Mouse (Mus musculus) CH12.LX (cell line): ENCODE measurements around the gene Tgfa. TPM values are rescaled to one million over a fixed set of nuclear protein-coding genes. Genes with fewer than 3 reads are reported as not detected.

ENCODE experiments used
- DNase-seq: peaks from one replicate; pipeline ENCODE4 v3.0.0-alpha.2; 2013; ENCODE audit errors: extremely low read depth
- H3K27ac ChIP-seq: 2 replicates; pipeline ENCODE4 v1.5.1; 2012; ENCODE audit warnings: low read depth, mild to moderate bottlenecking, control low read depth, moderate library complexity; ENCODE audit not compliant: insufficient read depth
- H3K27me3 ChIP-seq: replicated peaks from 2 replicates; pipeline ENCODE3; 2012; ENCODE audit warnings: inconsistent platforms
- H3K36me3 ChIP-seq, 2 experiments: replicated peaks in 1 of 2; 2 replicates each; pipeline versions ENCODE3 to v1.6.1; 2012; ENCODE audit warnings: inconsistent platforms in 1 of 2, low read length in 1 of 2, mild to moderate bottlenecking in 1 of 2, mixed read lengths in 1 of 2, moderate library complexity in 1 of 2; ENCODE audit not compliant: control insufficient read depth in 1 of 2, insufficient read depth in 1 of 2
- H3K4me1 ChIP-seq, 2 experiments: 2 replicates each; pipeline ENCODE4 v1.6.1; 2012; ENCODE audit warnings: inconsistent platforms in 1 of 2, moderate library complexity in 1 of 2; ENCODE audit not compliant: insufficient read depth in 2 of 2, control insufficient read depth in 1 of 2
- H3K4me2 ChIP-seq: 2 replicates; pipeline ENCODE4 v1.6.1; 2012; ENCODE audit warnings: low read depth, mild to moderate bottlenecking, control low read depth; ENCODE audit not compliant: poor library complexity, insufficient read depth, severe bottlenecking
- H3K4me3 ChIP-seq, 3 experiments: fragments of 150-350 bp in 1 of 3; sonication (generic) in 1 of 3; replicated peaks in 1 of 3; 2 replicates each; pipeline versions ENCODE3 to v1.5.1; 2011 to 2012; ENCODE audit warnings: low read depth in 2 of 3, low read length in 2 of 3, mild to moderate bottlenecking in 2 of 3, moderate library complexity in 2 of 3, control low read depth in 1 of 3, improper control_type of control experiment in 1 of 3, inconsistent platforms in 1 of 3, mixed read lengths in 1 of 3; ENCODE audit not compliant: poor library complexity in 1 of 3
- H3K79me2 ChIP-seq: replicated peaks from 2 replicates; pipeline ENCODE4 v1.6.1; 2012; ENCODE audit warnings: mild to moderate bottlenecking, moderate library complexity; ENCODE audit not compliant: control insufficient read depth, poor library complexity, insufficient read depth, severe bottlenecking; ENCODE audit errors: extremely low read depth
- H3K9ac ChIP-seq: 2 replicates; pipeline ENCODE4 v1.6.1; 2012; ENCODE audit warnings: low read depth, mild to moderate bottlenecking, control low read depth, moderate library complexity; ENCODE audit not compliant: insufficient read depth
- H3K9me3 ChIP-seq: replicated peaks from 2 replicates; pipeline ENCODE3; 2012; ENCODE audit warnings: low read length, inconsistent platforms, mixed read lengths
- CHD1 ChIP-seq: IDR thresholded peaks from 2 replicates; pipeline ENCODE4 v1.6.1; 2012; ENCODE audit warnings: low read depth, low read length, improper control_type of control experiment, inconsistent platforms
- CHD2 ChIP-seq: IDR thresholded peaks from 2 replicates; pipeline ENCODE4 v1.6.1; 2011; ENCODE audit warnings: low read length, improper control_type of control experiment
- CTCF ChIP-seq, 2 experiments: IDR thresholded peaks in 1 of 2; conservative IDR thresholded peaks in 1 of 2; 2 replicates each; pipeline ENCODE4 v1.5.1; 2011 to 2012; ENCODE audit warnings: low read depth in 2 of 2, low read length in 2 of 2, improper control_type of control experiment in 1 of 2, inconsistent platforms in 1 of 2, mild to moderate bottlenecking in 1 of 2, moderate library complexity in 1 of 2
- EP300 ChIP-seq: IDR thresholded peaks from 2 replicates; pipeline ENCODE4 v1.6.1; 2011; ENCODE audit warnings: low read length, improper control_type of control experiment
- ETS1 ChIP-seq: conservative IDR thresholded peaks from 2 replicates; pipeline ENCODE4 v1.6.1; 2012; ENCODE audit warnings: low read depth, mild to moderate bottlenecking, inconsistent platforms, low read length, improper control_type of control experiment, moderate library complexity
- JUND ChIP-seq: conservative IDR thresholded peaks from 2 replicates; pipeline ENCODE4 v1.6.1; 2011; ENCODE audit warnings: low read depth, low read length, improper control_type of control experiment
- MAFK ChIP-seq: IDR thresholded peaks from 2 replicates; pipeline ENCODE4 v1.6.1; 2011; ENCODE audit warnings: low read length, improper control_type of control experiment; ENCODE audit not compliant: insufficient replicate concordance
- MEF2A ChIP-seq: IDR thresholded peaks from 2 replicates; pipeline ENCODE4 v1.6.1; 2014; ENCODE audit warnings: low read depth, mild to moderate bottlenecking, inconsistent platforms, low read length, improper control_type of control experiment, borderline replicate concordance
- NRF1 ChIP-seq: IDR thresholded peaks from 2 replicates; pipeline ENCODE4 v1.6.1; 2014; ENCODE audit warnings: low read depth, mild to moderate bottlenecking, inconsistent platforms, low read length, improper control_type of control experiment, moderate library complexity
- POLR2AphosphoS2 ChIP-seq: IDR thresholded peaks from 2 replicates; pipeline ENCODE4 v1.6.1; 2011; ENCODE audit warnings: low read depth, low read length, improper control_type of control experiment
- TBP ChIP-seq: conservative IDR thresholded peaks from 2 replicates; pipeline ENCODE4 v1.6.1; 2011; ENCODE audit warnings: low read depth, low read length, improper control_type of control experiment
- USF1 ChIP-seq: IDR thresholded peaks from 2 replicates; pipeline ENCODE4 v1.6.1; 2014; ENCODE audit warnings: low read depth, mild to moderate bottlenecking, inconsistent platforms, low read length, improper control_type of control experiment
- USF2 ChIP-seq: conservative IDR thresholded peaks from 2 replicates; pipeline ENCODE4 v1.6.1; 2011; ENCODE audit warnings: low read depth, low read length, improper control_type of control experiment
- ZC3H11A ChIP-seq: IDR thresholded peaks from 2 replicates; pipeline ENCODE4 v1.6.1; 2012; ENCODE audit warnings: low read depth, mild to moderate bottlenecking, inconsistent platforms, low read length, improper control_type of control experiment
- ZKSCAN1 ChIP-seq: IDR thresholded peaks from 2 replicates; pipeline ENCODE4 v1.6.1; 2012; ENCODE audit warnings: low read depth, inconsistent platforms, low read length, improper control_type of control experiment, borderline replicate concordance
- ZNF384 ChIP-seq: IDR thresholded peaks from 2 replicates; pipeline ENCODE4 v1.6.1; 2012; ENCODE audit warnings: low read depth, low read length, improper control_type of control experiment, inconsistent platforms
- dilution Hi-C: fragments of 300-500 bp; cut with MboI; formaldehyde crosslinking; loops from 2 replicates; pipeline ENCODE4 v1.14.3; 2020; ENCODE audit warnings: low sequenced_read_pairs; ENCODE audit not compliant: extremely low pct_unique_long_range_greater_than_20kb, extremely low pct_ligation_motif_present
- in situ Hi-C: fragments of 300-500 bp; cut with MboI; formaldehyde crosslinking; loops from 3 replicates; pipeline ENCODE4 v1.14.3; 2019; ENCODE audit warnings: low sequenced_read_pairs, low pct_ligation_motif_present, low pct_unique_long_range_greater_than_20kb, mixed read lengths
- polyA plus RNA-seq: library from polyadenylated mRNA; unstranded; fragments of >175 nt; gene quantifications from 2 replicates; pipeline ENCODE4 v1.2.1, GENCODE M21; 2012; ENCODE audit warnings: low read depth; ENCODE audit not compliant: insufficient read length
- total RNA-seq, 2 experiments: library from RNA; depleted of rRNA; stranded (reverse); fragments of 300-350 nt in 1 of 2; fragments of >200 nt in 1 of 2; gene quantifications; 2 replicates each; pipeline ENCODE4 v1.2.3; 2012 to 2014

Gene Tgfa
- total and polyA plus RNA-seq, 3 experiments, result not detected

DNA sequence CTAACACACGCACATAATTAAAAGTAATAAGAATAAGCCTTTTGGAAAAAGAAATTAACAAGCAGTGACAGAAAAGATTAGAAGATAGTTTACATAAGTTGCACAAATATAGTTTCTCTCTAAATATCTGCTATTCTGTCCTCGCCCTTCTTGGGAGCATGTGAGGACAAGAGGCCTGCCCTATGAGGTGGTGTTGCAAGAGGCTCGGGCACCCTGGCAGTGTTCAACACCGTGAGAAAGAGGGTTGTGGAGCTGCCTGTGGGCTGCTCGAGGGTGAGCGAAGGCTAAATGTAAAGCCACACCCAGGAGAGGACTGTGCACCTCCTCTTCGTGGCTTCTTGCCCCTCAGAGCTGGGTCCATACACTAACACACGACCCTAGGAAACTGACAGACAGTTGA is 100.4 kb downstream of the Tgfa start:
- H3K79me2 ChIP-seq, result no peaks in the 10 kb centered on the region
- H3K36me3 ChIP-seq, result no peaks in the 10 kb centered on the region
- no peak overlapping the region for H3K9ac ChIP-seq
- H3K9me3 ChIP-seq, result peaks cover 11% of the 10 kb centered on the region
- H3K4me2 ChIP-seq, result no peak overlapping the region
- H3K27me3 ChIP-seq, result peaks cover 42% of the 10 kb centered on the region
- in situ Hi-C loops, result no loop called here
- DNase-seq, result no peak
- H3K27ac ChIP-seq, result no peak overlapping the region
- no peaks in the 10 kb centered on the region for H3K4me1 ChIP-seq
- dilution Hi-C loops, result no loop called here
- no peak overlapping the region for H3K4me3 ChIP-seq
- TF ChIP-seq MAFK (no peak), TBP (no peak)

DNA sequence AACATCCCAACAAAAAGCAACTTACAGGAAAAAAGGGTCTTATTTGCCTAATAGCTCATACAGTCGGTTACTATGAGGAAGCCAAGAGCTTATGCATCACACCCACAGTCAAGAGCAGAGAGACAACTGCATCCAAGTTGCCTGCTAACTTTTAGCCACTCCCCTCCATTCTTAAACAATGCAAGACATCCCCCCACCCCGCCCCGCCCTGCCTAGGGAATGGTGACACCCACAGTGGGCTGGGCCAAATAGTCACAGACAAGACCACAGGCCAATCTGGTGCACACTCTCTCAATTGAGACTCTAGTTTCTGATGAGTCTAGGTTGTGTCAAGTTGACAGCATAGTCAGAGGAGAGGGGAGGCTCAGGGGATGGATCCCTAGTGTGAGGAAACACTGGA is 101.1 kb downstream of the Tgfa start:
- Histone ChIP-seq H3K9ac (no peak overlapping the region), H3K36me3 (no peaks in the 10 kb centered on the region), H3K79me2 (no peaks in the 10 kb centered on the region), H3K9me3 (peaks cover 11% of the 10 kb centered on the region), H3K27me3 (peaks cover 49% of the 10 kb centered on the region), H3K4me2 (no peak overlapping the region), H3K4me3 (no peak overlapping the region), H3K4me1 (no peaks in the 10 kb centered on the region), H3K27ac (no peak overlapping the region)
- in situ Hi-C loops (no loop called here), dilution Hi-C loops (no loop called here)
- no peak for DNase-seq
- TF ChIP-seq MEF2A (no peak), ZKSCAN1 (no peak)

DNA sequence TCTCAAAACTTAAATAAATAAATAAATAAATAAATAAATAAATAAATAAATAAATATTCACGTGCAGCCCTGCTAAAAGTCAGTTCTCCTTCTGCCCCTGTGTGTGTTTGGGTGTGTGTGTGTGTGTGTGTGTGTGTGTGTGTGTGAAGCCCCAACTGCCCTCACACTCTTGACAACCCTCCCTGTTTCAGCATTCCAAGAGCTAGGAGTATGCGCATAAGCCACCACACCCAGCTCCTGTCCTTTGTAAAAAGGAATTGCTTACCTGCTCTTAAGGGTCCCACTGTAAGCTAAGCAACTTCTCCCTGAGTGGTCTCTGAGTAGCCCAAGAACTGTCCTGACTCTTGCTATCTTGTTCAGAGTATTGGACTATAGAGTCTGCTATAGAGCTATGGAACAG is 101.9 kb downstream of the Tgfa start:
- Histone ChIP-seq H3K27me3 (peaks cover 57% of the 10 kb centered on the region), H3K79me2 (no peaks in the 10 kb centered on the region), H3K4me1 (no peaks in the 10 kb centered on the region), H3K4me3 (no peak overlapping the region), H3K4me2 (no peak overlapping the region), H3K27ac (no peak overlapping the region), H3K9me3 (peaks cover 11% of the 10 kb centered on the region), H3K36me3 (no peaks in the 10 kb centered on the region), H3K9ac (no peak overlapping the region)
- in situ Hi-C loops (no loop called here), dilution Hi-C loops (no loop called here)
- TF ChIP-seq ZC3H11A (no peak), CHD1 (no peak), CTCF (conservative IDR thresholded peaks at IDR 0.05 in 1 of 2, IDR thresholded peaks at IDR 0.05 in 1 of 2; ENCODE audit: low read depth in 2 of 2, low read length in 2 of 2) (no peak), NRF1 (no peak), USF1 (no peak), ETS1 (no peak), POLR2AphosphoS2 (no peak), CHD2 (no peak), USF2 (no peak), ZNF384 (no peak), TBP (no peak), EP300 (no peak), JUND (no peak), ZKSCAN1 (no peak)
- DNase-seq, result no peak
